Mouse (Mus musculus): ENCODE measurements around the gene Rab19. TPM values are rescaled to one million over a fixed set of nuclear protein-coding genes. Genes with fewer than 3 reads are reported as not detected.
"Not testable (repeated sequence)": the region's sequence is repeated elsewhere in the genome, so short reads cannot be mapped to it uniquely, and the experiment has no call there.

The Rab19 gene
- total RNA-seq, 2 experiments from 2014 or later: not detected

DNA sequence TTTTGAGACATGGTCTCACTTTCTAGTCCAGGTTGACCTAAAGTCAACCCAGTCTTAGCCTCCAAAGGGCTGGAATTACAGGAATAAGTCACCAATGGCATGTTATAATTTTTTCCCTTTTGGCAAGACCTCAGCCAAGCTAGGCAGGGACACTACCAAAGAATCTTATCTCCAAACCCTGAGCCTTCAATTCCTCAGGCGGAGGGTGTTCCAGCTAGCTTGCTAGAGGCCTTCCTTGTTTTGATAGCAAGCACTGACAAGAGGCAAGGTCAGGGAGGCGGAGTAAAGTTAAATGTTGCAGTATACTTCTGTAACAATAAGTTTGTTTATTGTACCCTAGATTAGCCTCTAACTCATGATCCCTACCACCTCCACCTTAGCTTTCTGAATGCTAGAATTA lies 44.2 kb downstream of the Rab19 start:
- Histone ChIP-seq H3K27ac (no peak overlapping the region), H3K4me3 (no peak overlapping the region)
- no peak for TF ChIP-seq CTCF (conservative IDR thresholded peaks at IDR 0.05)
- no peak for DNase-seq (ENCODE audit: low spot score in 2 of 2)

DNA sequence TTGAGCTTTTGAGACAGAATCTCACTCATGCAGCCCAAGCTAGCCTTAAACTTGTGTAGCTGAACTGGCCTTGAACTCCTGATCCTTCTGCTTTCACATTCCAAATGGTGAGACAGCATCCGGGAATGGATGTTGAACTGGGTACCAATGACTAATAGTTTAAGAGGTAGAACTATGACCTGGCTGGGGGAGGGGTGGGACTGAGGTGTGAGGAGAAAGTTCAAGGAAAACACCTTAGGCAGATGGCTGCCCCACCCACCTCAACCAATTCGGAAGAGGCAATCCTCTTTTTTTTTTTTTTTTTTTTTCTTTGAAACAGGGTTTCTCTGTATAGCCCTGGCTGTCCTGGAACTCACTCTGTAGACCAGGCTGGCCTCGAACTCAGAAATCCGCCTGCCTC lies 45.8 kb downstream of the Rab19 start:
- no peak overlapping the region for H3K27ac ChIP-seq
- no peak for DNase-seq (ENCODE audit: low spot score in 2 of 2)
- no peak for TF ChIP-seq CTCF (conservative IDR thresholded peaks at IDR 0.05)
- no peak overlapping the region for H3K4me3 ChIP-seq

DNA sequence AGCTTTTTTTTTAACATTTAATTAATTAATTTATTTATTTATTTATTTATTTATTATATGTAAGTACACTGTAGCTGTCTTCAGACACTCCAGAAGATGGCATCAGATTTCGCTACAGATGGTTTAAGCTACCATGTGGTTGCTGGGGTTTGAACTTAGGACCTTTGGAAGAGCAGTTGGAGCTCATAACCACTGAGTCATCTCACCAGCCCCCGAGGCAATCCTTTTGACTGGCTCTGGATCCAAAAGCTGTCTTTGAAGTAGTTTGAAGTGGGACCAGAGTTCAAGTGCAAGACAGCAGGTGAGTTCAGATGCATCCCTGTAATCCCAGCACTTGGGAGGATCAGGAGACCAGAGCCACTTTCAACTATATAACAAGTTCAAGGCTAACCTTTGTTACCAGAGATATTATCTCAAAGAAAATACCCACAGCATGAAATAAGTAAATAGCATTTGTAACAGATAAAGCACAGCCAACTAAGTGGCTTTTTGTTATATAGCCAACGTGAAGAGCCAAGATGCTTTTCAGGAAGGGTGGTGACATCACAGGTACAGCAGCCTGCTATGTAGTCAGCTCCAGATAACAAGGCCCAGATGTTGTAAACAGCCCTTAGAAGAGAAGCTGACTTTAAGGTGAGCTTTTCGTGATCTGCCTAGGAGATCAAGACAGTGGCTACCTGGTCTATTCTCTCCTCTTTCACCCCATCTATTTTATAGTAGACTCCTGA lies 46.5 kb downstream of the Rab19 start:
- no peak overlapping the region for H3K4me3 ChIP-seq
- no peak for TF ChIP-seq CTCF (conservative IDR thresholded peaks at IDR 0.05)
- H3K27ac ChIP-seq: no peak overlapping the region
- no peak for DNase-seq (ENCODE audit: low spot score in 2 of 2)

DNA sequence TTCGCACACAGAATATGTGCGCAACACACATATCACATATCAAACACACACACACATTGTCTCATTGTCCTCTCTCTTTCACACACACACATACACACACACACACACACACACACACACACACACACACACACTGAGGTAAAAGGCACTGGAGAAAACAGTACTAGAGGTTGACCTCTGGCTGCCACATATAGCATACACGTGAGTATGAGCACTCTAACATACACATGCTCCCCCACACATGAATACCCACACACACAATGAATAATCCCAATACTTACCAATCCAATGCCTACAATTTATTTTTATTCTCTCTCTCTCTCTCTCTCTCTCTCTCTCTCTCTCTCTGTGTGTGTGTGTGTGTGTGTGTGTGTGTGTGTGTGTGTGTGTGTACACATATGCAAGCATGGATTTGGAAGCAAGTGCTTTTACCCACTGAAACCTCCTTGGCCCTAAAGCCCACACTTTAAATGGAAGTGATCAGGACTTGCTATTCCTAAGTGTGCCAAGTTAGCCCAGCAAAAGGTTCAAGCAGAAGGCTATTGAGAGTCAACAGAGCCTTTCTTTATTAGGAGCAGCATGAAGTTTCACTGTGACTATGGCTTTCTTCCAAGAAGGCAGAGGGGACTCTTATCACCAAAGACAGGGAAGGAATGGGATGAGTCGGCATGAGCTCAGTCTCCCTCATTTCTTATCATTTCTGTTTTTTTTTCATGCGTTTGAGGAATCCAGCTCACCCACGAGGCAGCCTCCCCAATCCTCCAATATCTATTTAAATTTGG lies 48.2 kb downstream of the Rab19 start:
- DNase-seq (ENCODE audit: low spot score in 2 of 2): no peak
- Histone ChIP-seq H3K4me3 (no peak overlapping the region), H3K27ac (no peak overlapping the region)
- TF ChIP-seq CTCF (conservative IDR thresholded peaks at IDR 0.05): no peak

DNA sequence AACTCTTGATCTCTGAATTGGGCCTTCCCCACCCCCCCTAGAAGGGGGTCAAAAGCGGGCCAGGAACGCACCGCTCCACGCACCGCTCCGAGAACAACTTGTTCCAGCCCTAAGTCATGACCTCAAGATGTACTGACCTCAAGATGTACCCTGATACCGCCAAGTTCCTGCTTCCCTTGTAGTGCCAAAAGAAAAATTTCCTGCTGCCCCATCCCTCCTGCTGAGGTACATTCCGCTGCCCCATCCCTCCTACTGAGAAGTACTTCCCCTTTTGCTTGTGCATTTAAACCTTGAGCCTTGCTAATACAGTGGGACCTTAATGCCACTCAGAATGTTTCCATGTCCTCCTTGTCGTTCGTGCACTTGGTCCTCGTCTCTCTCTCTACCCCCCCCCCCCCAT lies 49.7 kb downstream of the Rab19 start:
- TF ChIP-seq CTCF (conservative IDR thresholded peaks at IDR 0.05): no peak
- DNase-seq (ENCODE audit: low spot score in 2 of 2): no peak
- Histone ChIP-seq H3K4me3 (no peak overlapping the region), H3K27ac (no peak overlapping the region)

DNA sequence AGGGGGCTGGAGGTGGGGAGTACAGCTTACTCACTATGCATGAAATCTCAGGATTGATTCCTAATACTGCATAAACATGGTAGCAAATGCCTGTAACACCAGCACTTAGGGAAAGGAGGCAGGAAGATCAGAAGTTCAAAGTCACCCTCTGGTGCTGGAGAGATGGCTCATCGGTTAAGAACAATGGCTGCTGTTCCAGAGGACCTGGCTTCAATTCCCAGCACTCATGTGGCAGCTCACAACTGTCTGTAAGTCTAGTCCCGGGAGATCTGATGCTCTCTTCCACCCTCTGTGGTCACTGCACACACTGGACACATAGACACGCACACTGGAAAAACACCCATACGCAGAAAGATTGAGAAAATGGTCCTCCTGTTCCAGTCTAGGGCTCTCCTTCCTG lies 52.2 kb downstream of the Rab19 start:
- TF ChIP-seq CTCF (conservative IDR thresholded peaks at IDR 0.05): no peak
- DNase-seq (ENCODE audit: low spot score in 2 of 2): no peak
- no peak overlapping the region for H3K4me3 ChIP-seq
- no peak overlapping the region for H3K27ac ChIP-seq

DNA sequence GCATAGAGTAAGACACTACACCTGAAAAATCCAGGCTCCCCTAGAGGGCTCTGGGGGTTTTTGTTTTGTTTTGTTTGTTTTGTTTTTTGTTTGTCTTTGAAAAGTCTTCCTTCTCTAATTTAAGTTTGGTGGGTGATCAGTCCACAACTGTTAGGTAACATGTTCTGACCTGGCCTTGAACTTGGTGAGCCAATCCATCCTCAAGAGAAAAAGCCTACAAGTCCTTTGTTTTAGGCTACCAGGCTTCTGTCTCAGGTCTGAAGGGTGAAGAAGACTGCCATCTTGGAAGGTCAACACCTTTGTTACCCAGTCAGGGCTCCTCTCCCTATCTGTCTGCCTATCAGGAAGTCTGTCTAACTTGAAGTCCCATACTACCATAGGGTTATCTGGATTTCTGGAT lies 52.7 kb downstream of the Rab19 start:
- no peak for TF ChIP-seq CTCF (conservative IDR thresholded peaks at IDR 0.05)
- no peak overlapping the region for H3K27ac ChIP-seq
- no peak for DNase-seq (ENCODE audit: low spot score in 2 of 2)
- no peak overlapping the region for H3K4me3 ChIP-seq

DNA sequence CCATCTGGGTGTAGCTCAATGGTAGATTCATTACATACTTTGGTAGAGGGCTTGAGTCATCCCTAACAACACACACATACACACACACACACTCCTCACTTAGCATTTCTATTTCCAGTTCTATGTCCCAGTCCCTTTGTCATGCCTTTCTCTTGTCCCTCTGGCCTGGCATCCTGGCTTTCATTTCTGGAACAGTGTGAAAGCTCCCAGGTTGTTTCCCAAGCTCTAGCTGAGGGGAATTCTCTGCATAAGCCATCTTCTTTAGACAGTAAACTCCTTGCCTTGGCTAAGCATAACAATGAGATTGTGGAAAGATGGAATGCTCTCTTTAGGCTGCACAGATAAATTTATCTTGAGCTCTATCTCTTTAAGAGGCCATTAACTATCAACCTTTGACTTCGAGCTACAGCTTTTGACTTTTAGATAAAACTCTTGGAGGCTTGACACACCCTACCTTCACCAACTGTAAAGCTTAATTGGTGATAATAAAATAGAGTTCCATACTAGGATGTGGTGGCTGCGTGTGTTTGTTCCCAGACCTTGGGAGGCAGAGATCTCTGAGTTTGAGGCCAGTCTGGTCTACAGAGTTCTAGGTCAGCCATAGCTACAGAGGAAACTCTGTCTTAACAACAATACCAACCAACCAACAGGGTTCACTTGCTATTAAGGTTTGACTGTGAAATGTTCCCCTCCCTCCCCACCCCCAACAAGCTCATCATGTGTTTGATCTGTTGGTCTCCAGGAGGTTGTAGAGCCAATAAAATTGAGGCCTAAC lies 53.3 kb downstream of the Rab19 start:
- DNase-seq (ENCODE audit: low spot score in 2 of 2): no peak
- Histone ChIP-seq H3K27ac (no peak overlapping the region), H3K4me3 (no peak overlapping the region)
- TF ChIP-seq CTCF (conservative IDR thresholded peaks at IDR 0.05): no peak

DNA sequence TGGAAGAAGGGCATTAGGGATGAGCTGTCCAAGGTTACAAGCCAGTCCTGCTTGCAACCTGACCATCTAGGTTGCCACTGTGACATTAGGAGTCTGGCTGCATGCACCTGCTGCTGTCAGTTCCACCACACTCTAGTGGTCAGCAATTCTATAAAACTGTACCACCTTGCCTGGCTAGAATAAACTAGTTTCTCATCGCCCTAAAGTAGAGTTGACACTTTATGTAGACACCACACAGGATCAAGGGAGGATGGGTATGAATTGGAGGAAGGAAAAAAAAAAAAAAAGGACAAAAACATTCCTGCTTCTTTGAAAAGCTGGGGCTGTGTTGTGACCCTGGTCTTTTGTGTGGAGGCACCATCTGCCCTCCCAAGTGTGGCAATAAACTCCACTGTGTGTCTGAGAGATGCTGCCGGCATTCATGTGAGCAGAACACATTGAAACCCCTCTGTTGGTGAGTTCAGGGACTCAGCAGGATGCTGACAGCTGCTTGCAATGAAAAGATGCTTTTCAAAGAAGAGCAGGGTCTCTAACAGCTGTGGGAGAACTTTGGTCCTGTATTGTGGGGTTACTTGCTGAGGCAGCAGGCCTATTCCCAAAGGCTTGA lies 54.0 kb downstream of the Rab19 start:
- Histone ChIP-seq H3K4me3 (no peak overlapping the region), H3K27ac (no peak overlapping the region)
- no peak for DNase-seq (ENCODE audit: low spot score in 2 of 2)
- TF ChIP-seq CTCF (conservative IDR thresholded peaks at IDR 0.05): no peak

DNA sequence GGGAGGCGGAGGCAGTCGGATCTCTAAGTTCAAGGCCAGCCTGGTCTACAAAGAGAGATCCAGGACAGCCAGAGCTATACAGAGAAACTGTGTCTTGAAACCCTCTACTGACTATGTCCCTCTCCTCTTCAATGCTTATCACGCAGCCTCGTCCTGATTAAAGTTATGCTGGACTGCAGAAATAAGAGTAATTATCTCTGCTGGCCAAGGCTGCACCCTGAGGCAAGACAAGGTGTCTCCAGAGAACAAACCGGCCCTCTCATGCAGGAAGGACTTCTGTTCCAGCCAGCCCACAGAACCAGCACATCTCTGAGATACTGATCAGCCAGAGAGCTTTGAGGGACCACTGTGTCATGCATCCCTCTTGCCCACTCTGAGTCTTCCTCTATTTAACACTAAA lies 54.9 kb downstream of the Rab19 start:
- Histone ChIP-seq H3K4me3 (no peak overlapping the region), H3K27ac (no peak overlapping the region)
- no peak for TF ChIP-seq CTCF (conservative IDR thresholded peaks at IDR 0.05)
- DNase-seq (ENCODE audit: low spot score in 2 of 2): no peak

DNA sequence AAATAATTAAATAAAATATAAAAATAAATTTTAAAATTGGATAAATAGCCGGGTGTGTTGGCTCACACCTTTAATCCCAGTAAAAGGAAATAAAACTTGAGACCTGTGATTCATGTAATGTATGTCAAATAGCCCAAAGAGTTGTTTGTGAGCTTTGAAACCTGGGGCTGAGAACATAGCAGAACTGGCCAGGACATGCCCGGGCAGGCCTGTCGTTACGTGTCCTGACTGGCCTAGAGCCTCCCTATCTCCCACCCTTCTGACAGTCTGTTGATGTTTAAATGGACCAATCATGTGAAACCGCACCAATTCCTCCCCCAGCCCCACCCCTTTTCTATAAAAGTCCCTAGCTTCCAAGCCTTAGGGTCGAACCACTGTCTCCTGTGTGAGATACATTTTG lies 56.5 kb downstream of the Rab19 start:
- not testable (repeated sequence) for H3K27ac ChIP-seq; H3K4me3 ChIP-seq; DNase-seq (ENCODE audit: low spot score in 2 of 2)

Other genes starting within 250 kb of the Rab19 start
- gene Kdm7a, start 174.4 kb upstream of the Rab19 start, total RNA-seq (2021): 10 to 100 TPM; 47.7 to 54.5 TPM
- gene Slc37a3, start 3.5 kb upstream of the Rab19 start, total RNA-seq (2021): 10 to 100 TPM; 67.6 to 75.5 TPM
- gene Mkrn1, start 39.3 kb downstream of the Rab19 start, total RNA-seq (2021): 100 to 1,000 TPM; 116 to 119 TPM
- 10 to 100 TPM; 37.0 to 38.2 TPM for gene Dennd2a, start 176.7 kb downstream of the Rab19 start, total RNA-seq (2021)
- 10 to 100 TPM; 27.5 to 32.0 TPM for gene Adck2, start 192.7 kb downstream of the Rab19 start, total RNA-seq (2021)
- not detected for gene Gm42420, start 204.6 kb downstream of the Rab19 start, total RNA-seq (2021)
- gene Ndufb2, start 211.4 kb downstream of the Rab19 start, total RNA-seq (2021): 100 to 1,000 TPM; 167 to 192 TPM